Mouse (Mus musculus) hindbrain, embryonic 13.5 days (tissue): ENCODE data around the gene Macrod1. TPM values are rescaled to one million over a fixed set of nuclear protein-coding genes. Genes with fewer than 3 reads are reported as not detected.

Source experiments
- polyA plus RNA-seq: library from polyadenylated mRNA; unstranded; fragments of >200 nt; fragmentation: Nextera tagmentation; extraction: Ambion mirVana; gene quantifications from 2 replicates; pipeline ENCODE4 v1.2.1, GENCODE M21; 2015

Macrod1 gene
- polyA plus RNA-seq, 1 experiment from 2014 or later: 5.3 TPM

Other genes starting within 250 kb of the Macrod1 start
- 7.0 and 7.3 TPM in 2 replicates for gene Rps6ka4, start 216.2 kb upstream of the Macrod1 start, polyA plus RNA-seq
- gene Ccdc88b, start 198.6 kb upstream of the Macrod1 start, polyA plus RNA-seq: 1.0 and 1.1 TPM in 2 replicates
- gene Trmt112, start 147.1 kb upstream of the Macrod1 start, polyA plus RNA-seq: 115 and 121 TPM in 2 replicates
- gene Prdx5, start 146.7 kb upstream of the Macrod1 start, polyA plus RNA-seq: 274 and 284 TPM in 2 replicates
- 15.8 and 16.6 TPM in 2 replicates for gene Esrra, start 135.0 kb upstream of the Macrod1 start, polyA plus RNA-seq
- gene Catsperz, start 131.4 kb upstream of the Macrod1 start, polyA plus RNA-seq: 0.86 and 1.00 TPM in 2 replicates
- gene Kcnk4, start 122.3 kb upstream of the Macrod1 start, polyA plus RNA-seq: 1.7 and 2.2 TPM in 2 replicates
- gene Bad, start 114.9 kb upstream of the Macrod1 start, polyA plus RNA-seq: 83.1 and 86.9 TPM in 2 replicates
- 53.1 and 54.7 TPM in 2 replicates for gene Gpr137, start 114.3 kb upstream of the Macrod1 start, polyA plus RNA-seq
- gene Ppp1r14b, start 81.8 kb upstream of the Macrod1 start, polyA plus RNA-seq: 114 and 143 TPM in 2 replicates
- 11.5 and 11.7 TPM in 2 replicates for gene Plcb3, start 80.3 kb upstream of the Macrod1 start, polyA plus RNA-seq
- gene Fkbp2, start 76.3 kb upstream of the Macrod1 start, polyA plus RNA-seq: 108 and 109 TPM in 2 replicates
- 33.5 and 34.9 TPM in 2 replicates for gene Vegfb, start 69.2 kb upstream of the Macrod1 start, polyA plus RNA-seq
- 24.2 and 25.9 TPM in 2 replicates for gene Dnajc4, start 64.2 kb upstream of the Macrod1 start, polyA plus RNA-seq
- gene Nudt22, start 60.7 kb upstream of the Macrod1 start, polyA plus RNA-seq: 18.6 and 23.8 TPM in 2 replicates
- 16.6 and 18.0 TPM in 2 replicates for gene Trpt1, start 60.7 kb upstream of the Macrod1 start, polyA plus RNA-seq
- gene Fermt3, start 37.3 kb upstream of the Macrod1 start, polyA plus RNA-seq: 4.4 and 5.6 TPM in 2 replicates
- gene Stip1, start 16.8 kb upstream of the Macrod1 start, polyA plus RNA-seq: 233 and 239 TPM in 2 replicates
- gene Flrt1, start 48.9 kb downstream of the Macrod1 start, polyA plus RNA-seq: 7.1 and 8.1 TPM in 2 replicates
- 233 and 250 TPM in 2 replicates for gene Otub1, start 149.5 kb downstream of the Macrod1 start, polyA plus RNA-seq
- gene Cox8a, start 160.8 kb downstream of the Macrod1 start, polyA plus RNA-seq: 881 and 924 TPM in 2 replicates
- 65.3 and 66.6 TPM in 2 replicates for gene Naa40, start 184.4 kb downstream of the Macrod1 start, polyA plus RNA-seq
- 30.2 and 32.0 TPM in 2 replicates for gene Rcor2, start 210.5 kb downstream of the Macrod1 start, polyA plus RNA-seq